Mouse (Mus musculus) Patski (cell line): ENCODE measurements around the gene Tmprss11e. TPM values are rescaled to one million over a fixed set of nuclear protein-coding genes. Genes with fewer than 3 reads are reported as not detected.

Experiments
- ATAC-seq: fragments of 100-300 bp; one replicate; pipeline ENCODE4 v1.8.0; 2021
- CTCF ChIA-PET: fragments of 350-600 bp; sonication (Branson Sonifier 250); formaldehyde crosslinking; loops from one replicate; lab custom pipeline; 2022; ENCODE audit warnings: inconsistent platforms; lab: Charles Lee
- POLR2A ChIA-PET: fragments of 350-600 bp; sonication (Branson Sonifier 250); formaldehyde crosslinking; loops from one replicate; lab custom pipeline; 2022; ENCODE audit warnings: antibody characterized with exemption, inconsistent platforms; lab: Charles Lee
- DNase-seq: peaks from one replicate; pipeline ENCODE4 v3.0.0-alpha.2; 2011; ENCODE audit warnings: low read depth, low spot score
- H3K27me3 ChIP-seq: fragments of 371-371 bp; one replicate; pipeline ENCODE4 v1.5.1; 2021
- CTCF ChIP-seq: fragments of 100-300 bp; IDR thresholded peaks from one replicate; pipeline ENCODE4 v1.5.1; 2021
- in situ Hi-C: fragments of 300-500 bp; cut with MboI; formaldehyde crosslinking; loops from 3 replicates; pipeline ENCODE4 v1.11.1; 2018; ENCODE audit warnings: low pct_unique_long_range_greater_than_20kb, mixed read lengths
- polyA plus RNA-seq: library from polyadenylated mRNA; unstranded; gene quantifications from one replicate; pipeline ENCODE4 v1.2.3, GENCODE M21; 2021

The Tmprss11e gene
- polyA plus RNA-seq, 1 experiment from 2014 or later = 0.03 TPM

GRCm38 (mm10) chr5:86676262-86676661, 69.4 kb downstream of the Tmprss11e start, which contains the start of gene Tmprss11b:
Gene Tmprss11b, minus strand, starts transcription at chr5:86676362.
- no peak for DNase-seq
- CTCF ChIA-PET = interaction anchor here (0.8 kb wide), 1 partner anchor 9 kb away, joined by 3 read pairs; no protein-coding TSS in a partner anchor
- in situ Hi-C loops = no loop called here
- peaks cover 14% of the 10 kb centered on the region for H3K27me3 ChIP-seq
- no peak for ATAC-seq
- POLR2A ChIA-PET = no interaction called here
- TF ChIP-seq CTCF = no peak

Other genes with a start within 250 kb of the Tmprss11e start
- not detected for gene Tmprss11g, start 227.2 kb downstream of the Tmprss11e start, polyA plus RNA-seq
- not detected for gene Tmprss11f, start 113.4 kb downstream of the Tmprss11e start, polyA plus RNA-seq
- not detected for gene Tmprss11b, start 69.5 kb downstream of the Tmprss11e start, polyA plus RNA-seq
- gene Ythdc1, start 58.4 kb upstream of the Tmprss11e start, polyA plus RNA-seq = 60.4 TPM
- gene Ugt2b34, start 161.1 kb upstream of the Tmprss11e start, polyA plus RNA-seq = 0.23 TPM
- gene Ugt2b1, start 180.7 kb upstream of the Tmprss11e start, polyA plus RNA-seq = not detected